Mouse (Mus musculus) olfactory bulb, adult 2 months (tissue): ENCODE data around the gene Trpm3.

Experiments used
- CTCF ChIP-seq: fragments of 200-500 bp; IDR thresholded peaks from 2 replicates; pipeline ENCODE4 v1.5.1; 2012; ENCODE audit warnings: low read depth, mild to moderate bottlenecking, low read length, moderate library complexity; ENCODE audit not compliant: insufficient read depth
- POLR2A ChIP-seq: fragments of 200-500 bp; IDR thresholded peaks from 2 replicates; pipeline ENCODE4 v1.6.1; 2012; ENCODE audit warnings: mild to moderate bottlenecking, low read depth, low read length, moderate library complexity; ENCODE audit not compliant: insufficient read depth

- TF ChIP-seq CTCF (no peak), POLR2A (no peak)
Measured at GRCm38 (mm10) chr19:22670222-22670621, 531.4 kb downstream of the Trpm3 start.
